Mouse (Mus musculus) liver, adult 2 months (tissue): Measurements from ENCODE around the gene Chchd6. TPM values are rescaled to one million over a fixed set of nuclear protein-coding genes. Genes with fewer than 3 reads are reported as not detected.

Source experiments
- DNase-seq: peaks from one replicate; pipeline ENCODE4 v3.0.0-alpha.2; 2011; ENCODE audit warnings: low read depth, low spot score; ENCODE audit errors: extremely low read depth
- H3K27ac ChIP-seq: fragments of 200-500 bp; replicated peaks from 2 replicates; pipeline ENCODE4 v1.5.1; 2012; ENCODE audit warnings: low read depth, mild to moderate bottlenecking, control low read depth, inconsistent platforms, low read length; ENCODE audit not compliant: insufficient read depth
- H3K27me3 ChIP-seq: fragments of 200-500 bp; 2 replicates; pipeline ENCODE4 v1.6.1; 2012; ENCODE audit warnings: mild to moderate bottlenecking, moderate library complexity, low read length, inconsistent platforms; ENCODE audit not compliant: control insufficient read depth, insufficient read depth
- H3K36me3 ChIP-seq: fragments of 200-500 bp; 2 replicates; pipeline ENCODE4 v1.6.1; 2012; ENCODE audit warnings: low read length, inconsistent platforms; ENCODE audit not compliant: control insufficient read depth, insufficient read depth
- H3K4me1 ChIP-seq: fragments of 200-500 bp; 2 replicates; pipeline ENCODE4 v1.6.1; 2011; ENCODE audit warnings: low read length; ENCODE audit not compliant: control insufficient read depth, insufficient read depth
- H3K4me3 ChIP-seq: fragments of 200-500 bp; 2 replicates; pipeline ENCODE4 v1.5.1; 2011; ENCODE audit warnings: low read depth, mild to moderate bottlenecking, control low read depth, low read length, moderate library complexity; ENCODE audit not compliant: insufficient read depth
- H3K79me2 ChIP-seq: fragments of 200-500 bp; 2 replicates; pipeline ENCODE4 v1.6.1; 2012; ENCODE audit warnings: inconsistent platforms, mild to moderate bottlenecking, low read length, moderate library complexity; ENCODE audit not compliant: control insufficient read depth, insufficient read depth
- H3K9ac ChIP-seq: fragments of 200-500 bp; 2 replicates; pipeline ENCODE4 v1.6.1; 2012; ENCODE audit warnings: low read depth, mild to moderate bottlenecking, control low read depth, inconsistent platforms, low read length
- CTCF ChIP-seq: fragments of 200-500 bp; IDR thresholded peaks from 2 replicates; pipeline ENCODE4 v1.5.1; 2011; ENCODE audit warnings: low read depth, low read length, control low read depth
- POLR2A ChIP-seq: fragments of 200-500 bp; IDR thresholded peaks from 2 replicates; pipeline ENCODE4 v1.6.1; 2011; ENCODE audit warnings: low read length, control low read depth; ENCODE audit not compliant: insufficient read depth; ENCODE audit errors: extremely low read depth
- WGBS: fragments of 180-500 bp; shearing (Covaris S2); methylation state at CpG from one replicate; pipeline ENCODE4 v1.1.7; 2018; 5-methylcytosine and 5-hydroxymethylcytosine counted together
- polyA plus RNA-seq: library from polyadenylated mRNA; depleted of rRNA; stranded (reverse); fragments of >200 nt; gene quantifications from 2 replicates; pipeline ENCODE4 v1.2.3, GENCODE M21; 2012
- total RNA-seq: library from RNA; depleted of rRNA; stranded (reverse); fragments of >200 nt; gene quantifications from 2 replicates; pipeline ENCODE4 v1.2.3, GENCODE M21; 2014

Gene Chchd6
- total and polyA plus RNA-seq, 2 experiments, result 5.0 to 6.9 TPM

GRCm38 (mm10) chr6:89492368-89492767 is 103.1 kb downstream of the Chchd6 start:
- H3K27ac ChIP-seq, result no peak overlapping the region
- H3K79me2 ChIP-seq, result no peaks in the 10 kb centered on the region
- no peaks in the 10 kb centered on the region for H3K36me3 ChIP-seq
- TF ChIP-seq CTCF (no peak), POLR2A (no peak)
- H3K4me1 ChIP-seq, result peaks cover 3% of the 10 kb centered on the region
- H3K4me3 ChIP-seq, result no peak overlapping the region
- 71% methylated on average over 4 of the region's 4 CpGs for WGBS
- DNase-seq, result no peak
- H3K9ac ChIP-seq, result no peak overlapping the region
- H3K27me3 ChIP-seq, result no peaks in the 10 kb centered on the region

DNA sequence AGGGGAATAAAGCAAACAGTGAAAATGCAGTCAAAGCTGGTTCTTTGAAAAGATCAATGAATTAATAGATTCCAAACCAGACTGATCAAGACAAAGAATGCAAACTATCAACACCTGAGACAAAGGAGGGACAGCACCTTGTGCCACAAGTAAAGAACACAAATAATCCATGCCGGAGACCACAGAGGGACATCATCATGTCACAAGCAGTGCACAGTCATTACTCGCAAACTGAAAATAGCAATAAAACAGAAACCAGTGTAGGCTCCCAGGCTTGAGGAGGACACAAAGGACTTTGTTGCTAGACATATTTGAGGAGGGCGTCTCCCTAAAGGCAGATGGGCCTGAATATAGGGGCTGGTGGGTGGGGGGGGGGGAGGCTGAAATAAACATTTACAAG is 105.1 kb downstream of the Chchd6 start:
- no peak overlapping the region for H3K27ac ChIP-seq
- H3K9ac ChIP-seq, result no peak overlapping the region
- no peaks in the 10 kb centered on the region for H3K79me2 ChIP-seq
- no peak overlapping the region for H3K4me3 ChIP-seq
- H3K4me1 ChIP-seq, result peaks cover 3% of the 10 kb centered on the region
- TF ChIP-seq CTCF (no peak), POLR2A (no peak)
- no peaks in the 10 kb centered on the region for H3K27me3 ChIP-seq
- 98% methylated on average over 3 of the region's 3 CpGs for WGBS
- no peak for DNase-seq
- no peaks in the 10 kb centered on the region for H3K36me3 ChIP-seq

DNA sequence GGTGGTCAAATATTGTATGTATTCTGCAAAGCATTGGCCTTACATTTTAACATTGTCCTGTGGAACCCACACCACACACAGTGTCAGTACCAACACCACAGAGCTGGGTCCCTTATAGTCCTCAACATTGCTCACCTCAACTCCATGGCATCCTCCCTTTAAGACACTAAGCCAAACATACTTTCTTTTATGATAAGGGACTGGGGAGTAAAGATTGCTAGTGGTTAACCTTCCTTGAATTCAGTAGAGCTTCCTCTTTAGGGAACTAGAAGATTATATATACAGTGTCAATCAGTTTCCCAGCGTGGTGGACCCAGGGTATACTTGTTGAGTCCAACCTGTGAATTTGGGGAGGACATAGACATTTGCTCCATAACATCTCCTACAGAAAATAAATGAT is 105.9 kb downstream of the Chchd6 start:
- 82% methylated on average over 1 of the region's 1 CpGs for WGBS
- no peaks in the 10 kb centered on the region for H3K36me3 ChIP-seq
- no peaks in the 10 kb centered on the region for H3K79me2 ChIP-seq
- no peak overlapping the region for H3K27ac ChIP-seq
- peaks cover 3% of the 10 kb centered on the region for H3K4me1 ChIP-seq
- H3K4me3 ChIP-seq, result no peak overlapping the region
- no peaks in the 10 kb centered on the region for H3K27me3 ChIP-seq
- no peak for TF ChIP-seq CTCF
- no peak for TF ChIP-seq POLR2A
- no peak for DNase-seq
- H3K9ac ChIP-seq, result no peak overlapping the region

DNA sequence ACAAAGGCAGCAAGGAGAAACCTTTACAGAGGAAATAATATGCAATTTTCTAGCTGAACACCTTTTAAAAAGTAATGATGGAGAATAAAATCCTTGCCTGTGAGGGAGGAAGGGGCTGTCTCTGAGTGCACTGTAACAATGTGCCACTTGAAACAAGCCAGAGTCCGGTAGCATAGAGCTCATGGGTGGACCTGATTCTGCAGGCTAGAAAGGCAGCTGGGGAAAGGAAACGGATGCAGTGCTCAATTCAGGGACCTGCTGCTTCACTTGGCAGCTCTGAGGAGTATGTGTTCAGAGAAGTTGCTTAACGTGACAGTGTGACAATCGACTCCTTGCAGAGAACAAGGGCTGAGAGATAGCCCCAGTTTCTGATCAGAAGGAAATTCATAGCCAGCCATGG is 109.4 kb downstream of the Chchd6 start:
- H3K36me3 ChIP-seq, result no peaks in the 10 kb centered on the region
- H3K27me3 ChIP-seq, result no peaks in the 10 kb centered on the region
- H3K79me2 ChIP-seq, result no peaks in the 10 kb centered on the region
- no peak overlapping the region for H3K9ac ChIP-seq
- TF ChIP-seq POLR2A, result no peak
- no peak for TF ChIP-seq CTCF
- H3K27ac ChIP-seq, result no peak overlapping the region
- no peaks in the 10 kb centered on the region for H3K4me1 ChIP-seq
- H3K4me3 ChIP-seq, result no peak overlapping the region
- 65% methylated on average over 4 of the region's 4 CpGs for WGBS
- no peak for DNase-seq

- DNase-seq, result no peak
- no peaks in the 10 kb centered on the region for H3K27me3 ChIP-seq
- H3K79me2 ChIP-seq, result no peaks in the 10 kb centered on the region
- H3K4me3 ChIP-seq, result no peak overlapping the region
- no peak for TF ChIP-seq CTCF
- TF ChIP-seq POLR2A, result no peak
- H3K36me3 ChIP-seq, result no peaks in the 10 kb centered on the region
- no peaks in the 10 kb centered on the region for H3K4me1 ChIP-seq
- WGBS, result 91% methylated on average over 4 of the region's 4 CpGs
- H3K9ac ChIP-seq, result no peak overlapping the region
- H3K27ac ChIP-seq, result no peak overlapping the region
Observed at GRCm38 (mm10) chr6:89481192-89481591, 114.3 kb downstream of the Chchd6 start.

GRCm38 (mm10) chr6:89467908-89468307 is 127.5 kb downstream of the Chchd6 start:
- Histone ChIP-seq H3K27ac (no peak overlapping the region), H3K4me1 (no peaks in the 10 kb centered on the region), H3K79me2 (no peaks in the 10 kb centered on the region), H3K36me3 (no peaks in the 10 kb centered on the region), H3K27me3 (no peaks in the 10 kb centered on the region), H3K4me3 (no peak overlapping the region), H3K9ac (no peak overlapping the region)
- DNase-seq, result no peak
- TF ChIP-seq POLR2A, result no peak
